Mouse (Mus musculus): ENCODE results near the gene Nlgn2. TPM values are rescaled to one million over a fixed set of nuclear protein-coding genes. Genes with fewer than 3 reads are reported as not detected.

Gene Nlgn2
- polyA plus RNA-seq, 1 experiment from 2014 or later = 25.1 TPM

DNA sequence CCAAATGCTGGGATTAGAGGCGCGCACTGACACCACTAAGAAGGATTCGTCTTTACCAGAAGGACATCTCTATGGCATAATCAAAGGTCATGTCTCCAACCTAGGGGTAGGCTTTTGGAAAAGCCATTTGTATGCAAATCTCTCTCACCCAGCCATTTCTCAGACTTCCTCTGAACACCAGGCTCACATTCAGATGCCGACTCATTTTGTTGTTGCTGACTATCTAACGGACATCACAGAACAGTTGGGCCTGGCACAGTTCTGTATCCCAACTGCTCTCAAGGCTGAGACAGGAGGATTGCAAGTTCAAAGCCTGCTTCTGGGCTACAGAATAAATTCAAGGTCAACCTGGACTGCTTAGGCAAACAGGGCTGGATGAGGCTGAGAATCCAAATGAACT lies 50.3 kb downstream of the Nlgn2 start:
- WGBS = 64% methylated on average over 5 of the region's 5 CpGs
- Histone ChIP-seq H3K4me2 (ENCODE audit: low read length) (no peak overlapping the region), H3K36me3 (ENCODE audit: control insufficient read depth, insufficient read depth, low read length) (no peaks in the 10 kb centered on the region), H3K9me3 (ENCODE audit: control insufficient read depth, low read length) (no peaks in the 10 kb centered on the region), H3K27me3 (ENCODE audit: control insufficient read depth, insufficient read depth, low read length) (no peaks in the 10 kb centered on the region), H3K9ac (replicated peaks; ENCODE audit: low read length) (no peak overlapping the region), H3K4me3 (replicated peaks; ENCODE audit: low read depth, low read length) (no peak overlapping the region), H3K4me1 (ENCODE audit: control insufficient read depth, insufficient read depth, low read length) (no peaks in the 10 kb centered on the region), H3K27ac (replicated peaks; ENCODE audit: low read depth, low read length) (no peak overlapping the region)
- DNase-seq (no peak), ATAC-seq (ENCODE audit: low FRiP score, low TSS enrichment) (no peak)

DNA sequence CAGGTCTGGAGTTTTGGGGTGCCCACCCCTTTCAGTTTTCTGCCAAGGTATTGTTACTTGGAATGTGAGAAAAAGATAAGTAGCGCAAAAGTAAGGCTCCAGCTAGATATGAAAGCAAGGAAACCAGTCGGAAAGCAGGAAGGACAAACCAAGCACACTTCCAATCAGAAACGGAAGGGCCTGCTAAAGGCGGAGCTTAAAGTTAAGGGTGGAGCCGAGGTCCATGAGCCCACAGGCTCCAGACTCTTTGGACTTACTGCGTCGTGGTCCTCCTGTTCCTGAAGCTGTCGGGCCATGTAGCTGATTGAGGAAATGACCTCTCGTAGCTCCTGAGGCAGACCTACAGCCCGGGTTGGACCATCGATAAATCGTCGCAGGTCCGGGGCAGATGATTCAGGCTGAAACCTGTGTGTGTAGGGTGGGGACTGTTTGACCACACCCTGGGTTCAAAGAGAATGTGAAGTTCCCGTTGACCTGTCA lies 52.8 kb downstream of the Nlgn2 start:
- Histone ChIP-seq H3K4me3 (replicated peaks; ENCODE audit: low read depth, low read length) (no peak overlapping the region), H3K36me3 (ENCODE audit: control insufficient read depth, insufficient read depth, low read length) (no peaks in the 10 kb centered on the region), H3K27ac (replicated peaks; ENCODE audit: low read depth, low read length) (no peak overlapping the region), H3K9me3 (ENCODE audit: control insufficient read depth, low read length) (no peaks in the 10 kb centered on the region), H3K9ac (replicated peaks; ENCODE audit: low read length) (no peak overlapping the region), H3K27me3 (ENCODE audit: control insufficient read depth, insufficient read depth, low read length) (no peaks in the 10 kb centered on the region), H3K4me1 (ENCODE audit: control insufficient read depth, insufficient read depth, low read length) (no peaks in the 10 kb centered on the region), H3K4me2 (ENCODE audit: low read length) (no peak overlapping the region)
- ATAC-seq (ENCODE audit: low FRiP score, low TSS enrichment) (no peak), DNase-seq (no peak)
- 51% methylated on average over 15 of the region's 15 CpGs for WGBS

DNA sequence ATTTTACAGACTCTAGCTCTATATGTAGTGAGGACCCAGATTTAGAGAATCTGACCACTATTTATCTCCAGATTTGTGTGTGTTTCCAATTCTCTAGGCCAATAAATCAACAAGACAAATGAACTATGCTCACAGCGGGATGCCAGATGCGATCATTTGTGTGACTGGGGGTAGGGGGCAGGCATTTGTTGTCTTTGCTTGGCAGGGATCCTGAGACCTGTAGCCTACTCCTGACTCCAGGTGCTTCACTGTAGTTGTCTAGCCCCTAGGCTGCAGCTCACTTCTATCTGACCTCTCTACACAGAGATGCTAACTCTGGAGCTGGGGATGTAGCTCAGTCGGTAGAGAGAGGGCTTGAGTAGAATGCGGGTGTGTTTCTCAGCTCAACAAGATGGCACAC lies 55.8 kb downstream of the Nlgn2 start:
- Histone ChIP-seq H3K9ac (replicated peaks; ENCODE audit: low read length) (no peak overlapping the region), H3K4me1 (ENCODE audit: control insufficient read depth, insufficient read depth, low read length) (no peaks in the 10 kb centered on the region), H3K36me3 (ENCODE audit: control insufficient read depth, insufficient read depth, low read length) (peaks cover 8% of the 10 kb centered on the region), H3K9me3 (ENCODE audit: control insufficient read depth, low read length) (no peaks in the 10 kb centered on the region), H3K27me3 (ENCODE audit: control insufficient read depth, insufficient read depth, low read length) (no peaks in the 10 kb centered on the region), H3K4me2 (ENCODE audit: low read length) (no peak overlapping the region), H3K4me3 (replicated peaks; ENCODE audit: low read depth, low read length) (no peak overlapping the region), H3K27ac (replicated peaks; ENCODE audit: low read depth, low read length) (no peak overlapping the region)
- 40% methylated on average over 4 of the region's 4 CpGs for WGBS
- no peak for ATAC-seq (ENCODE audit: low FRiP score, low TSS enrichment)
- DNase-seq = no peak

GRCm38 (mm10) chr11:69778985-69779384 lies 58.6 kb downstream of the Nlgn2 start:
- DNase-seq = no peak
- WGBS = 54% methylated on average over 7 of the region's 7 CpGs
- no peak overlapping the region for H3K9ac ChIP-seq (replicated peaks; ENCODE audit: low read length)
- no peaks in the 10 kb centered on the region for H3K27me3 ChIP-seq (ENCODE audit: control insufficient read depth, insufficient read depth, low read length)
- H3K4me3 ChIP-seq (replicated peaks; ENCODE audit: low read depth, low read length) = no peak overlapping the region
- no peak overlapping the region for H3K4me2 ChIP-seq (ENCODE audit: low read length)
- H3K36me3 ChIP-seq (ENCODE audit: control insufficient read depth, insufficient read depth, low read length) = peaks cover 13% of the 10 kb centered on the region
- no peaks in the 10 kb centered on the region for H3K4me1 ChIP-seq (ENCODE audit: control insufficient read depth, insufficient read depth, low read length)
- no peaks in the 10 kb centered on the region for H3K9me3 ChIP-seq (ENCODE audit: control insufficient read depth, low read length)
- H3K27ac ChIP-seq (replicated peaks; ENCODE audit: low read depth, low read length) = no peak overlapping the region
- no peak for ATAC-seq (ENCODE audit: low FRiP score, low TSS enrichment)

DNA sequence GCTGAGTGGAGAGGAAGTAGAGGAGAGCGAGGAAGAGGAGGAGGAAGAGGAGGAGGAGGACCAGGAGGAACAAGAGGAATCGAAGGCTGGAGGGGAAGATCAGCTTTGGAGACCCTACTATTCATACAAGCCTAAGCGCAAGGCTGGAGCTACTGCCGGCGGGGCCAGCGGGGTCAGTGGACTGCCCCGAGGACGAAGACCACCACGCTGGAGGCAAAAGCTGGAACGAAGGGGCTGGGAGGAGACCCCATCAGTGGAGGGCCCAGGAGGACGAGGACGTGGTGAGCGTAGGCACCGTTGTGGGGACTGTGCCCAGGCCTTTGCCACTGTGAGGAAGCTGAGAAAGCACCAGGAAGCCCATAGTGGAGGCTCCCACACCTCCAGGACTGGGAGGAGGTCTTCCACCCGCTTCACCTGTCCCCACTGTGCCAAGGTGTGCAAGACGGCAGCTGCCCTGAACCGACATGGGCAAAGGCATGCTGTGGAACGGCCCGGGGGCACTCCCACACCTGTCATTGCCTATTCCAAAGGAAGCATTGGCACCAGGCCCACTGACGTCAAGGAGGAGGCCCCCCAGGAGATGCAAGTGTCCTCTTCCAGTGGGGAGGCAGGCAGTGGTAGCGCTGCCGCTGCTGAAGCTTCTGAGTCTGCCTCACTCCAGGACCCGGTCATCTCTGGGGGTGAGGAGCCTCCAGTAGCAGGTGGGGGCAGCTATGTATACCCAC lies 59.2 kb downstream of the Nlgn2 start:
- H3K9ac ChIP-seq (replicated peaks; ENCODE audit: low read length) = no peak overlapping the region
- H3K27me3 ChIP-seq (ENCODE audit: control insufficient read depth, insufficient read depth, low read length) = no peaks in the 10 kb centered on the region
- no peak overlapping the region for H3K27ac ChIP-seq (replicated peaks; ENCODE audit: low read depth, low read length)
- no peaks in the 10 kb centered on the region for H3K4me1 ChIP-seq (ENCODE audit: control insufficient read depth, insufficient read depth, low read length)
- H3K36me3 ChIP-seq (ENCODE audit: control insufficient read depth, insufficient read depth, low read length) = peaks cover 13% of the 10 kb centered on the region
- H3K4me3 ChIP-seq (replicated peaks; ENCODE audit: low read depth, low read length) = no peak overlapping the region
- no peak overlapping the region for H3K4me2 ChIP-seq (ENCODE audit: low read length)
- H3K9me3 ChIP-seq (ENCODE audit: control insufficient read depth, low read length) = no peaks in the 10 kb centered on the region
- DNase-seq (no peak), ATAC-seq (ENCODE audit: low FRiP score, low TSS enrichment) (no peak)
- 64% methylated on average over 23 of the region's 23 CpGs for WGBS

GRCm38 (mm10) chr11:69777504-69778257 lies 59.9 kb downstream of the Nlgn2 start:
- Histone ChIP-seq H3K27ac (replicated peaks; ENCODE audit: low read depth, low read length) (no peak overlapping the region), H3K36me3 (ENCODE audit: control insufficient read depth, insufficient read depth, low read length) (peaks cover 13% of the 10 kb centered on the region), H3K4me1 (ENCODE audit: control insufficient read depth, insufficient read depth, low read length) (no peaks in the 10 kb centered on the region), H3K9me3 (ENCODE audit: control insufficient read depth, low read length) (no peaks in the 10 kb centered on the region), H3K4me2 (ENCODE audit: low read length) (no peak overlapping the region), H3K4me3 (replicated peaks; ENCODE audit: low read depth, low read length) (no peak overlapping the region), H3K9ac (replicated peaks; ENCODE audit: low read length) (no peak overlapping the region), H3K27me3 (ENCODE audit: control insufficient read depth, insufficient read depth, low read length) (no peaks in the 10 kb centered on the region)
- ATAC-seq (ENCODE audit: low FRiP score, low TSS enrichment) = 0 out of 2 replicates have a peak, but pooled peaks have one; percentile 11
- DNase-seq = no peak
- 62% methylated on average over 26 of the region's 26 CpGs for WGBS

- Histone ChIP-seq H3K27ac (replicated peaks; ENCODE audit: low read depth, low read length) (no peak overlapping the region), H3K9me3 (ENCODE audit: control insufficient read depth, low read length) (no peaks in the 10 kb centered on the region), H3K4me3 (replicated peaks; ENCODE audit: low read depth, low read length) (no peak overlapping the region), H3K9ac (replicated peaks; ENCODE audit: low read length) (no peak overlapping the region), H3K36me3 (ENCODE audit: control insufficient read depth, insufficient read depth, low read length) (peaks cover 13% of the 10 kb centered on the region), H3K27me3 (ENCODE audit: control insufficient read depth, insufficient read depth, low read length) (no peaks in the 10 kb centered on the region), H3K4me1 (ENCODE audit: control insufficient read depth, insufficient read depth, low read length) (no peaks in the 10 kb centered on the region), H3K4me2 (ENCODE audit: low read length) (no peak overlapping the region)
- DNase-seq = no peak
- ATAC-seq (ENCODE audit: low FRiP score, low TSS enrichment) = no peak
- 86% methylated on average over 20 of the region's 20 CpGs for WGBS
Observed at GRCm38 (mm10) chr11:69776488-69776887, 61.1 kb downstream of the Nlgn2 start.

DNA sequence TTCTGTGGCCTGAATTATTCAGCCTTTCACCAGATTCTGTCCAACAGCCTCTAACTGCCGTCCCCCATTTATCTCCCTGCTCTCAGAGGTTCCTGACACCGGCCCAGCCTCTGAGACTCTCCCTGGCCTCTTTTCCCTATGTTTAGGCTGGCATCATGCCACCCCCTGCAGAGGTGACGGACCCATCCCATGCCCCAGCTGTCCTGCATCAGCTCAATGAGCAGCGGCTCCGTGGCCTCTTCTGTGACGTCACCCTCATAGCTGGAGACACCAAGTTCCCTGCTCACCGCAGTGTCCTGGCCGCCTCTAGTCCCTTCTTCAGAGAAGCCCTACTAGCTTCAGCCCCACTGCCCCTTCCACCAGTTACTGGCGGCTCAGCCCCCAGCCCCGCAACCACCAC lies 61.9 kb downstream of the Nlgn2 start:
- DNase-seq = no peak
- peaks cover 16% of the 10 kb centered on the region for H3K36me3 ChIP-seq (ENCODE audit: control insufficient read depth, insufficient read depth, low read length)
- 78% methylated on average over 10 of the region's 10 CpGs for WGBS
- no peak overlapping the region for H3K9ac ChIP-seq (replicated peaks; ENCODE audit: low read length)
- H3K9me3 ChIP-seq (ENCODE audit: control insufficient read depth, low read length) = no peaks in the 10 kb centered on the region
- H3K27me3 ChIP-seq (ENCODE audit: control insufficient read depth, insufficient read depth, low read length) = no peaks in the 10 kb centered on the region
- no peaks in the 10 kb centered on the region for H3K4me1 ChIP-seq (ENCODE audit: control insufficient read depth, insufficient read depth, low read length)
- H3K27ac ChIP-seq (replicated peaks; ENCODE audit: low read depth, low read length) = no peak overlapping the region
- no peak overlapping the region for H3K4me3 ChIP-seq (replicated peaks; ENCODE audit: low read depth, low read length)
- ATAC-seq (ENCODE audit: low FRiP score, low TSS enrichment) = no peak
- no peak overlapping the region for H3K4me2 ChIP-seq (ENCODE audit: low read length)

DNA sequence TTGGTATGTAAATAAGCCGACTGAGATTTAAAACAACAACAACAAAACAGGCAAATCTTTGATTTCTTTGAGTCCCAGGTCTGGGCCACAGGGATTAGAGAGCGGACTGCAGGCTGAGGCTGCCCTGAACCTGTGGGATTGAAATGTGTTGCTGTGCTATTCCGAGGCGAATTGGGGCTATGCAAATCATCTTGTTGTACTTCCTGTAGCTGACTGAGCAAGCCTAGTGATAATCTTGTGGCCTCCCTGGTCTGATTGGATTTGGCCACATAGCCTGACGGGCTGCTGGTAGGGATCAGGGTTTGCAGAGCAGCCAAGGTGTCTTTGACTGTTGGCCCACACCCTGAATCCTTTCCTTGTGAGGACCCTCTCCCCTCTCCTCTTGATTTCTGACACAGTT lies 62.6 kb downstream of the Nlgn2 start:
- Histone ChIP-seq H3K36me3 (ENCODE audit: control insufficient read depth, insufficient read depth, low read length) (peaks cover 17% of the 10 kb centered on the region), H3K4me3 (replicated peaks; ENCODE audit: low read depth, low read length) (no peak overlapping the region), H3K9me3 (ENCODE audit: control insufficient read depth, low read length) (no peaks in the 10 kb centered on the region), H3K4me1 (ENCODE audit: control insufficient read depth, insufficient read depth, low read length) (no peaks in the 10 kb centered on the region), H3K4me2 (ENCODE audit: low read length) (no peak overlapping the region), H3K27ac (replicated peaks; ENCODE audit: low read depth, low read length) (no peak overlapping the region), H3K27me3 (ENCODE audit: control insufficient read depth, insufficient read depth, low read length) (no peaks in the 10 kb centered on the region), H3K9ac (replicated peaks; ENCODE audit: low read length) (no peak overlapping the region)
- DNase-seq (no peak), ATAC-seq (ENCODE audit: low FRiP score, low TSS enrichment) (no peak)
- WGBS = 58% methylated on average over 5 of the region's 5 CpGs

Measured in midbrain, embryonic 14.5 days (tissue).